Mouse (Mus musculus): ENCODE data around the gene Dap. TPM values are rescaled to one million over a fixed set of nuclear protein-coding genes. Genes with fewer than 3 reads are reported as not detected.

The Dap gene
- polyA plus RNA-seq, 1 experiment from 2014 or later, result 42.4 TPM

GRCm38 (mm10) chr15:31254939-31255535 lies 30.9 kb downstream of the Dap start:
- H3K9me3 ChIP-seq, result no peaks in the 10 kb centered on the region
- WGBS, result 83% methylated on average over 9 of the region's 9 CpGs
- H3K36me3 ChIP-seq, result no peaks in the 10 kb centered on the region
- H3K9ac ChIP-seq (replicated peaks), result no peak overlapping the region
- H3K4me3 ChIP-seq, result no peak overlapping the region
- 0 out of 2 replicates have a peak, but pooled peaks cover 2% of the 10 kb centered on the region for H3K4me1 ChIP-seq
- H3K4me2 ChIP-seq (replicated peaks), result no peak overlapping the region
- H3K27me3 ChIP-seq, result no peaks in the 10 kb centered on the region
- H3K27ac ChIP-seq (replicated peaks), result no peak overlapping the region
- ATAC-seq (ENCODE audit: low FRiP score, low read depth), result no peak

GRCm38 (mm10) chr15:31255762-31256161 lies 31.6 kb downstream of the Dap start:
- WGBS, result 86% methylated on average over 6 of the region's 6 CpGs
- Histone ChIP-seq H3K27ac (replicated peaks) (no peak overlapping the region), H3K4me3 (no peak overlapping the region), H3K36me3 (no peaks in the 10 kb centered on the region), H3K9ac (replicated peaks) (no peak overlapping the region), H3K4me1 (0 out of 2 replicates have a peak, but pooled peaks cover 2% of the 10 kb centered on the region), H3K9me3 (no peaks in the 10 kb centered on the region), H3K27me3 (no peaks in the 10 kb centered on the region), H3K4me2 (replicated peaks) (no peak overlapping the region)
- ATAC-seq (ENCODE audit: low FRiP score, low read depth), result no peak

- H3K27ac ChIP-seq (replicated peaks), result no peak overlapping the region
- H3K36me3 ChIP-seq, result no peaks in the 10 kb centered on the region
- 0 out of 2 replicates have a peak, but pooled peaks cover 2% of the 10 kb centered on the region for H3K4me1 ChIP-seq
- 89% methylated on average over 1 of the region's 1 CpGs for WGBS
- no peaks in the 10 kb centered on the region for H3K9me3 ChIP-seq
- H3K27me3 ChIP-seq, result no peaks in the 10 kb centered on the region
- H3K4me2 ChIP-seq (replicated peaks), result no peak overlapping the region
- no peak for ATAC-seq (ENCODE audit: low FRiP score, low read depth)
- H3K9ac ChIP-seq (replicated peaks), result no peak overlapping the region
- H3K4me3 ChIP-seq, result no peak overlapping the region
These were observed 33.2 kb downstream of the Dap start for GRCm38 (mm10) chr15:31257329-31257728.

GRCm38 (mm10) chr15:31258029-31258692 lies 34.0 kb downstream of the Dap start:
- ATAC-seq (ENCODE audit: low FRiP score, low read depth), result no peak
- Histone ChIP-seq H3K4me2 (replicated peaks) (no peak overlapping the region), H3K9me3 (no peaks in the 10 kb centered on the region), H3K27ac (replicated peaks) (no peak overlapping the region), H3K27me3 (no peaks in the 10 kb centered on the region), H3K4me3 (no peak overlapping the region), H3K9ac (replicated peaks) (no peak overlapping the region), H3K36me3 (no peaks in the 10 kb centered on the region), H3K4me1 (0 out of 2 replicates have a peak, but pooled peaks cover 2% of the 10 kb centered on the region)
- 75% methylated on average over 21 of the region's 21 CpGs for WGBS

GRCm38 (mm10) chr15:31258693-31259439 lies 34.8 kb downstream of the Dap start:
- H3K4me2 ChIP-seq (replicated peaks), result no peak overlapping the region
- H3K9ac ChIP-seq (replicated peaks), result no peak overlapping the region
- no peak for ATAC-seq (ENCODE audit: low FRiP score, low read depth)
- H3K4me3 ChIP-seq, result no peak overlapping the region
- H3K36me3 ChIP-seq, result no peaks in the 10 kb centered on the region
- H3K4me1 ChIP-seq, result 0 out of 2 replicates have a peak, but pooled peaks cover 2% of the 10 kb centered on the region
- no peaks in the 10 kb centered on the region for H3K9me3 ChIP-seq
- 88% methylated on average over 18 of the region's 18 CpGs for WGBS
- H3K27me3 ChIP-seq, result no peaks in the 10 kb centered on the region
- no peak overlapping the region for H3K27ac ChIP-seq (replicated peaks)

- H3K9me3 ChIP-seq, result no peaks in the 10 kb centered on the region
- no peak overlapping the region for H3K4me2 ChIP-seq (replicated peaks)
- 83% methylated on average over 10 of the region's 10 CpGs for WGBS
- no peak overlapping the region for H3K4me3 ChIP-seq
- no peak for ATAC-seq (ENCODE audit: low FRiP score, low read depth)
- H3K27ac ChIP-seq (replicated peaks), result no peak overlapping the region
- H3K27me3 ChIP-seq, result no peaks in the 10 kb centered on the region
- 0 out of 2 replicates have a peak, but pooled peaks cover 2% of the 10 kb centered on the region for H3K4me1 ChIP-seq
- no peaks in the 10 kb centered on the region for H3K36me3 ChIP-seq
- H3K9ac ChIP-seq (replicated peaks), result no peak overlapping the region
These were observed 37.0 kb downstream of the Dap start for GRCm38 (mm10) chr15:31261094-31261493.

GRCm38 (mm10) chr15:31262361-31262760 lies 38.2 kb downstream of the Dap start:
- no peak overlapping the region for H3K4me2 ChIP-seq (replicated peaks)
- no peaks in the 10 kb centered on the region for H3K36me3 ChIP-seq
- no peak overlapping the region for H3K4me3 ChIP-seq
- no peaks in the 10 kb centered on the region for H3K4me1 ChIP-seq
- WGBS, result 76% methylated on average over 9 of the region's 9 CpGs
- no peaks in the 10 kb centered on the region for H3K27me3 ChIP-seq
- no peaks in the 10 kb centered on the region for H3K9me3 ChIP-seq
- H3K9ac ChIP-seq (replicated peaks), result no peak overlapping the region
- ATAC-seq (ENCODE audit: low FRiP score, low read depth), result no peak
- no peak overlapping the region for H3K27ac ChIP-seq (replicated peaks)

- peak; percentile 86 for ATAC-seq (ENCODE audit: low FRiP score, low read depth)
- H3K4me1 ChIP-seq, result no peaks in the 10 kb centered on the region
- H3K4me2 ChIP-seq (replicated peaks), result no peak overlapping the region
- no peaks in the 10 kb centered on the region for H3K36me3 ChIP-seq
- no peak overlapping the region for H3K9ac ChIP-seq (replicated peaks)
- no peaks in the 10 kb centered on the region for H3K27me3 ChIP-seq
- H3K4me3 ChIP-seq, result no peak overlapping the region
- H3K9me3 ChIP-seq, result no peaks in the 10 kb centered on the region
- no peak overlapping the region for H3K27ac ChIP-seq (replicated peaks)
- WGBS, result 33% methylated on average over 6 of the region's 6 CpGs
These were observed 40.7 kb downstream of the Dap start for GRCm38 (mm10) chr15:31264827-31265226.

- ATAC-seq (ENCODE audit: low FRiP score, low read depth), result peak; percentile 46; the same call in 1 of the 2 replicates
- H3K27ac ChIP-seq (replicated peaks), result no peak overlapping the region
- no peak overlapping the region for H3K4me2 ChIP-seq (replicated peaks)
- 91% methylated on average over 8 of the region's 8 CpGs for WGBS
- no peaks in the 10 kb centered on the region for H3K4me1 ChIP-seq
- H3K4me3 ChIP-seq, result no peak overlapping the region
- H3K36me3 ChIP-seq, result no peaks in the 10 kb centered on the region
- no peak overlapping the region for H3K9ac ChIP-seq (replicated peaks)
- H3K27me3 ChIP-seq, result no peaks in the 10 kb centered on the region
- H3K9me3 ChIP-seq, result no peaks in the 10 kb centered on the region
These were observed 41.3 kb downstream of the Dap start for GRCm38 (mm10) chr15:31265404-31265803.

GRCm38 (mm10) chr15:31265845-31266244 lies 41.7 kb downstream of the Dap start:
- Histone ChIP-seq H3K27me3 (no peaks in the 10 kb centered on the region), H3K9me3 (no peaks in the 10 kb centered on the region), H3K27ac (replicated peaks) (no peak overlapping the region), H3K4me3 (no peak overlapping the region), H3K9ac (replicated peaks) (no peak overlapping the region), H3K36me3 (no peaks in the 10 kb centered on the region), H3K4me2 (replicated peaks) (no peak overlapping the region), H3K4me1 (no peaks in the 10 kb centered on the region)
- no peak for ATAC-seq (ENCODE audit: low FRiP score, low read depth)
- WGBS, result 92% methylated on average over 12 of the region's 12 CpGs

GRCm38 (mm10) chr15:31268148-31268547 lies 44.0 kb downstream of the Dap start:
- H3K27ac ChIP-seq (replicated peaks), result no peak overlapping the region
- H3K27me3 ChIP-seq, result no peaks in the 10 kb centered on the region
- no peaks in the 10 kb centered on the region for H3K9me3 ChIP-seq
- no peak overlapping the region for H3K4me2 ChIP-seq (replicated peaks)
- H3K4me1 ChIP-seq, result no peaks in the 10 kb centered on the region
- WGBS, result 82% methylated on average over 6 of the region's 6 CpGs
- H3K4me3 ChIP-seq, result no peak overlapping the region
- H3K9ac ChIP-seq (replicated peaks), result no peak overlapping the region
- H3K36me3 ChIP-seq, result no peaks in the 10 kb centered on the region
- no peak for ATAC-seq (ENCODE audit: low FRiP score, low read depth)

GRCm38 (mm10) chr15:31269558-31269957 lies 45.4 kb downstream of the Dap start:
- H3K4me1 ChIP-seq, result no peaks in the 10 kb centered on the region
- no peak overlapping the region for H3K4me3 ChIP-seq
- ATAC-seq (ENCODE audit: low FRiP score, low read depth), result no peak
- 86% methylated on average over 4 of the region's 4 CpGs for WGBS
- no peak overlapping the region for H3K4me2 ChIP-seq (replicated peaks)
- H3K9ac ChIP-seq (replicated peaks), result no peak overlapping the region
- H3K9me3 ChIP-seq, result no peaks in the 10 kb centered on the region
- no peak overlapping the region for H3K27ac ChIP-seq (replicated peaks)
- H3K27me3 ChIP-seq, result no peaks in the 10 kb centered on the region
- H3K36me3 ChIP-seq, result no peaks in the 10 kb centered on the region
